Mouse (Mus musculus): ENCODE results near the gene Casz1. TPM values are rescaled to one million over a fixed set of nuclear protein-coding genes. Genes with fewer than 3 reads are reported as not detected.

The Casz1 gene
- total RNA-seq, 4 experiments from 2014 or later: 0.61 to 0.80 (median 0.63) TPM

DNA sequence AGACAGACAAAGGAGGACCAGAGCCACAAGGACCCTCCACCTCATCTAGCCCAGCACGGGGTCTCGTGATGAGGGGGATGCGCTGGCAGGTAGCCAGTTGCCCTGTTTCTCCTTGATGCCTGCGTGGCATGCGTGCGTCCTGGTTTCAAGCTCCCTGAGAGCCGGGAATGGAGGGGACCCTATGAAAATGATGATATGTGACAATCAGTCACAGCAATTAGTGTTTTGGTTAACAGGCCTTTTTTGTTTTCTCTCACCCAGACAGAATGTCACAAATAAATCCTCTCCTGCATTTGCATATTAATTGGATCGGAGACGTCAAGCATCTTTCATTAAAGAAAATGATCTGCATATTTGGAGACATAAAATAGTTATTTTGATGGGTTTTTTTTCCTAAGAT, 71.9 kb downstream of the Casz1 start:
- no peak for DNase-seq (ENCODE audit: low spot score in 2 of 2)

GRCm38 (mm10) chr4:148876867-148877266, 72.6 kb downstream of the Casz1 start:
- no peak for DNase-seq (ENCODE audit: low spot score in 2 of 2)

DNA sequence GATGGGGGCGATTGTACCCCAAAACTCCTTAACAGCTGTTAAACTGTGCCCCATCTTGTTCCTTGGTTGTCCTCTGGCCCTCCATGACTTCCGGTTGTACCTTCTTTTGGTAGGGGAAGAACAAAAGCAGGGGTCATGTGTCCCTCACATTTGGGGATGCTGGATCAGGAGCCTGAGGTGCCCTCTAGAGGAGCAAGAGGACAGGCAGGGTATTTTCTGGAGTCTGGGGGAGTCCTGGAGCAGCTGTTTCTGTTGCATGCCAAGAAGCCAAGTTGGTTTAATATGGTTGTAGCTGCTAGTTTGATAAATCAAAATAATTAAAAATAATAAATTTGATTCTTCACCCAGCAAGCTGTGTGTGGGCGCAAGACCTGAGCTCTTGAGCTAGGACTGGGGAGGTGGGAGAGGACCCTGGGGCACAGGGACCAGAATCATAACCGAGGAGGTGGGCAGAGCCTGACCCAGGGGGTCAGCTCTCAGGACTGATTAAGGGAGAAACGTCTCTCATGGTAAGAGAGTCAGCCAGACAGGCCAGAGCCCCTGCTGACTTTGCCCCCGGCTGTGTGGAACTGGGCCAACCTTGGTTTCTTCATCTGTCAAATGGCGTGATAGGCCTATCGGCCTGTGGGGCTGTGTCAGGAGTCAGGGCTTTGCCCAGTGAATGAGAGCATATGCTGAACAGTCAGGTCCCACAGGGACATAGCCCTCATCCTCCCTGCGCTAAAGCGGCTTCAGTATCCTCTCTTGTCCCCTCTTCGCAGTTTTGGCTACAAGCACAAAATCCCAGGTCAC, 74.2 kb downstream of the Casz1 start:
- DNase-seq (ENCODE audit: low spot score in 2 of 2): no peak

DNA sequence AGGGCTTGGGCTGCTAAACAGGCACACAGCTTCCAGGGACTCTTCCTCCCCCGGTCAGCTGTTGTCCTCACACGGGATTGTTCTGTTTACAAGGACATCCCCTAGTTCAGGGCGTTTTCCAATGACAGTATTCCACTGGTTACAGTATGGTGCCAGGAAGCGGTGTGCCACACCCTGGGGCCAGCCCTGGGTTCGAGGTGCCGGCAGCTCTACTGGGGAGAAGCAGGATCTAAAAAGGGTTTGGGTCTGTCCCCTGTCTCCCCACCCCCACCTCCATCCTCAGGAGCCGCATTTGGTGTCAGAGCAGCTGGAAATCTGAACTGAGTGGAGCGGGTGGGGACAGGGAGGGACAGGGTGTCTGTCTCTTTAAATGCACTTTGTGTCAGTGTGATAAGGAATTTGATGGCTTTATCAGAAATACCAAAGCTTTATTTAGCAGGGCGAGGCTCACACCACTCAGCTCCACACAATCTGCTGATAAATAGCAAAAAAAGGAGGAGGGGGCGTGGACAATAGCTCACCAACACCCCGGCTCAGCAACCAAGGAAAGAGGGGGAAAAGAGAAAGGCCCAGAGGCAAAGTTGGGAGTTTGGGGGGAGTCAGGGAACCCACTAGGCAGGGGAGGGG, 74.9 kb downstream of the Casz1 start:
- DNase-seq (ENCODE audit: low spot score in 2 of 2): no peak

GRCm38 (mm10) chr4:148879631-148880030, 75.4 kb downstream of the Casz1 start:
- DNase-seq (ENCODE audit: low spot score in 2 of 2): no peak

GRCm38 (mm10) chr4:148881001-148881669, 76.9 kb downstream of the Casz1 start:
- no peak for DNase-seq (ENCODE audit: low spot score in 2 of 2)

GRCm38 (mm10) chr4:148881838-148882237, 77.6 kb downstream of the Casz1 start:
- no peak for DNase-seq (ENCODE audit: low spot score in 2 of 2)

DNA sequence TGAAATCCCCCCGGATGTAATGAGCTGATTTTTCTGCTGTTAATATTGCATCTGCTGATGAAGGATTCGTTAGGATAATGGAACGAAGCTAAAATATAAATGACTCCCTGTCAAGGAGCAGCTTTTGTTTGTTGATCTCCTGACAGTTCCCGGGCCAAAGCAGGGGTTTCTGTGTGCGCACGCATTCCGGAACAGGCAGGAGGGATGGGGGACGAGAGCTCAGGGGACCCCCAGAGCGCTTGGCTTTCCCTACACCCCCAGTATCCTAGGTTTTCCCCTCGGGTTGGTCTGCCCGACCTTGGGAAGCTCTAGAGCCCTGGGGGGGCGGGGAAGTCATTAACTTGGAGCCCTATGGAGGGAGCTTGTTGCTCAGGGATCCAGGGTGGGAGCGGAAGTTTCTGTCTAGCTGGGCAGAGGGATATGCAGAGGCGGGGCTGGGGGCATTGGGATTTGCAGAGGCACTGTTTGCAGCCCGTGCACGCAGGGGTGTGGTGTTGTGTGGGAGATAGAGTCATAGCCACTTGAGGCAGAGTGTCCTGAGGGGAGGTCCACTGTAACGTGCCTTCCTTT, 78.2 kb downstream of the Casz1 start:
- no peak for DNase-seq (ENCODE audit: low spot score in 2 of 2)

DNA sequence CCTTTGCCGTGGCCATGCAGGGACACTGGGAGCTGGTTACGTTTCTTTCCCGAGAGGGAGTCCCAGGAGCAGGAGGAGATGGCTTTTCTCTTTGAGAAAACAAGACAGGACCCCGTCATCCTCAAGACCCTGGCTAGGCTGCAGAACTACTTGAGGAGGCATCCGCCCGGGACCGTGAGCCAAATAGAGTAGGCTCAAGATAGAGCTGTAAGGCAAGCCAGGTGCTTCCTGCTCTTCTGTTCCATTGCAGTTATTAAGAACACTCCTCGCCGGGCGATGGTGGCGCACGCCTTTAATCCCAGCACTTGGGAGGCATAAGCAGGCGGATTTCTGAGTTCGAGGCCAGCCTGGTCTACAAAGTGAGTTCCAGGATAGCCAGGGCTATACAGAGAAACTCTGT, 80.4 kb downstream of the Casz1 start:
- no peak for DNase-seq (ENCODE audit: low spot score in 2 of 2)

- no peak for DNase-seq (ENCODE audit: low spot score in 2 of 2)
Observed at GRCm38 (mm10) chr4:148885401-148885800, 81.2 kb downstream of the Casz1 start.

- DNase-seq (ENCODE audit: low spot score in 2 of 2): no peak
Observed at GRCm38 (mm10) chr4:148885921-148886540, 81.8 kb downstream of the Casz1 start.

- DNase-seq (ENCODE audit: low spot score in 2 of 2): no peak
Observed at GRCm38 (mm10) chr4:148888229-148888628, 84.0 kb downstream of the Casz1 start.

- no peak for DNase-seq (ENCODE audit: low spot score in 2 of 2)
Observed at GRCm38 (mm10) chr4:148889011-148889410, 84.8 kb downstream of the Casz1 start.

GRCm38 (mm10) chr4:148890442-148890841, 86.2 kb downstream of the Casz1 start:
- no peak for DNase-seq (ENCODE audit: low spot score in 2 of 2)

DNA sequence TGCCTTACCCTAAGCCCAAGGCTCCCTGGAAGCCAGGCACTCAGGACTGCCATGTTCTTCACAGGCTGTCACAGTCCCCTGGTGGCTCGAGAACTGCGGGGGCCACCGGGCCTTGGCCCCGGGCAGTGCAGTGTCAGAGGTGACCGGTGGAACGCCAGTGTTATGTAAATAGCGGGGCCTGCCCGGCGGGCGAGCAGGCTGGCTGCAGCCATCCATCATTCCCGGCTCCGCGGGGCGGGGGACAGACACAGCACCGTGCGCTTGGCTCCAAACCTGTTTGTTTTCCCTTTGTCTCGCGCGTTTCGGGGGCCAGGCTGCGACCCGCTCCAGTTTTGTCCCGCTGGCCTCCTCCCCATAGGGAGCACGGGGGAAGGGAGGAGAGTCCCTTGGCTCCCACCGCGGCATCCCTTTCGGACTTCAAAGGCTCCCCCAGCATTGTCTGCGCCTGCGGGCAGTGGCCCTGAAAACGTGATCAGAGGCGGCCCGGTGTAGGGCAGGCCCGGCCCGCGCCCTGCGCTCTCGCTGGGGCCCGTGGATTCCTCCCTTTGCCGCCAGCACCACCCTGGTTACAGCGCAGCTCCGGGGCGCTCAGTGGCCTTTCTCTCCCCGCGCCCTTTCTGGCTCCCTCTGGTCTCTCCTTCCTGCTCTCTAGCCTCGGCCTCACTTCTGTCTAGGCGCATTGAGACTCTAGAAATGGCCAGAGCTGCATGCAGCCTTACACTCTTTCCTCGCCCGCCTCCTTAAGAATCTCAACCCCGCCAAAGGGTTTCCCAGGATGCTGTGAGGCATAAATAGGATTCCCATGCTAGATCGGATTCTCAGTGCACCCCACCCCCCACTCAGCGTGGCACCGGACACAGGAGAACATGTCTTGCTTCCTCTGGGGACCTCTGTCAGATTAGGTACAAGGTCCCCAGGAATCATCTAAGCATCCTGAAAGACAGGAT, 86.9 kb downstream of the Casz1 start:
- DNase-seq (ENCODE audit: low spot score in 2 of 2): no peak

GRCm38 (mm10) chr4:148896125-148896524, 91.9 kb downstream of the Casz1 start:
- DNase-seq (ENCODE audit: low spot score in 2 of 2): no peak

GRCm38 (mm10) chr4:148899927-148900294, 95.7 kb downstream of the Casz1 start:
- no peak for DNase-seq (ENCODE audit: low spot score in 2 of 2)

GRCm38 (mm10) chr4:148900295-148901211, 96.3 kb downstream of the Casz1 start:
- no peak for DNase-seq (ENCODE audit: low spot score in 2 of 2)

GRCm38 (mm10) chr4:148901275-148902052, 97.2 kb downstream of the Casz1 start:
- DNase-seq (ENCODE audit: low spot score in 2 of 2): no peak

All from layer of hippocampus, adult 8-10 months (tissue).